Mouse (Mus musculus) forebrain, embryonic 15.5 days (tissue): Measurements from ENCODE around the gene Elmo2. TPM values are rescaled to one million over a fixed set of nuclear protein-coding genes. Genes with fewer than 3 reads are reported as not detected.

Source experiments
- ATAC-seq: fragments of 200-750 bp; cut with Nextera tagmentation; replicated peaks from 2 replicates; pipeline ENCODE4 v1.8.0; 2017; ENCODE audit warnings: mild to moderate bottlenecking, moderate TSS enrichment, moderate library complexity
- H3K27ac ChIP-seq: fragments of 300-500 bp; sonication (generic); replicated peaks from 2 replicates; pipeline ENCODE4 v1.5.1; 2015; ENCODE audit warnings: mild to moderate bottlenecking, inconsistent platforms
- H3K27me3 ChIP-seq: fragments of 300-500 bp; sonication (generic); 2 replicates; pipeline ENCODE4 v1.6.1; 2015; ENCODE audit warnings: inconsistent platforms
- H3K36me3 ChIP-seq: fragments of 300-500 bp; sonication (generic); 2 replicates; pipeline ENCODE4 v1.6.1; 2015; ENCODE audit warnings: mild to moderate bottlenecking, inconsistent platforms
- H3K4me1 ChIP-seq: fragments of 300-500 bp; sonication (generic); 2 replicates; pipeline ENCODE4 v1.6.1; 2015; ENCODE audit warnings: inconsistent platforms
- H3K4me2 ChIP-seq: fragments of 300-500 bp; sonication (generic); replicated peaks from 2 replicates; pipeline ENCODE4 v1.6.1; 2015; ENCODE audit warnings: mild to moderate bottlenecking, inconsistent platforms
- H3K4me3 ChIP-seq: fragments of 300-500 bp; sonication (generic); 2 replicates; pipeline ENCODE4 v1.5.1; 2015; ENCODE audit warnings: mild to moderate bottlenecking, inconsistent platforms
- H3K9ac ChIP-seq: fragments of 300-500 bp; sonication (generic); replicated peaks from 2 replicates; pipeline ENCODE4 v1.6.1; 2015; ENCODE audit warnings: mild to moderate bottlenecking, inconsistent platforms
- H3K9me3 ChIP-seq: fragments of 300-500 bp; sonication (generic); 2 replicates; pipeline ENCODE4 v1.6.1; 2016; ENCODE audit warnings: inconsistent platforms
- WGBS: fragments of 180-500 bp; shearing (Covaris S2); methylation state at CpG from one replicate; pipeline ENCODE4 v1.1.7; 2015; ENCODE audit warnings: mixed read lengths; 5-methylcytosine and 5-hydroxymethylcytosine counted together
- polyA plus RNA-seq: library from polyadenylated mRNA; unstranded; fragments of >200 nt; fragmentation: Nextera tagmentation; extraction: Ambion mirVana; gene quantifications from 2 replicates; pipeline ENCODE4 v1.2.1, GENCODE M21; 2015

Elmo2 gene
- polyA plus RNA-seq, 1 experiment from 2014 or later, result 101 TPM

DNA sequence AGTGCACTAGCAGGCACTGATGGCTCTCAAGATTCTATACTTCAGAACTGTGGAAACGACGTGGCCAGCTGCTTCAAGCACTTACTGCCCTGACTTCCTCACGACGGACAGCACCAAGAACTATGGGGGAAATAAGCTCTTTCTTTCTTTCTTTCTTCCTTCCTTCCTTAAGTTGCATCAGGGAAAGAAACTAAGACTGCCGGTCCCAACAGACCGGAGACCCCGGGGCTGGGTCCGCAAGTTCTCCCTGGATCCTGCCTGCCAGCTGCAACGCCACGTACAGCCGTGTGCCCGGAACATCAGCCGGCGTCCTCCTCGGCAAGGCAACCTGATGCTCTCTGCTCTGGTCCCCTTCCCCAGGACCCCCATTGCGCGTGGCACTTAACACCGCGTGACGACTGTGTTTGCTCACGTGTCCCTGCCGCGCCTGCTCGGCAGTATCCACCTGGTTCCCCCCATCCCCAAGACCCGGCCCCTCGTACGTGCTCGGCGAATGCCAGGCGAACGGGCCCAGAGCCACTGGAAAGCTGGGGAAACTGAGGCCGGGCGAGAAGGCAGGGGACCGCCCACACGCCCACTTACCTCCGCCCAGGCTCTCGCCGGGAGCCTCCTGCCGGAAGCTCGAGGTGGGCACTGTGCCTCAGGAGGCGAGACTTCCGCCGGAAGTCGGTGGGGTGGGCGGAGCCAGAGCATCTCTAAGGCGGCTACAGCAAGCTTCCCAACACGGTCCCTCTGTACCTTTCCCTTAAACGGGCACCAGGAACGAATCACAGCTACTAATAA lies 38.9 kb downstream of the Elmo2 start, which contains the start of gene Slc35c2:
Gene Slc35c2, minus strand, starts transcription at position 668 of the 783 bp plus-strand sequence.
- Histone ChIP-seq H3K36me3 (peaks cover 23% of the 10 kb centered on the region), H3K4me1 (peaks cover 44% of the 10 kb centered on the region), H3K27ac (peak within 1 kb of the TSS; percentile 98), H3K9ac (peak within 1 kb of the TSS; percentile 63), H3K4me2 (peak within 1 kb of the TSS; percentile 92), H3K27me3 (no peaks in the 10 kb centered on the region), H3K4me3 (peak within 1 kb of the TSS; percentile 79), H3K9me3 (no peaks in the 10 kb centered on the region)
- WGBS, result under 1% methylated on average over 49 of the region's 49 CpGs
- ATAC-seq, result peak; percentile 93

DNA sequence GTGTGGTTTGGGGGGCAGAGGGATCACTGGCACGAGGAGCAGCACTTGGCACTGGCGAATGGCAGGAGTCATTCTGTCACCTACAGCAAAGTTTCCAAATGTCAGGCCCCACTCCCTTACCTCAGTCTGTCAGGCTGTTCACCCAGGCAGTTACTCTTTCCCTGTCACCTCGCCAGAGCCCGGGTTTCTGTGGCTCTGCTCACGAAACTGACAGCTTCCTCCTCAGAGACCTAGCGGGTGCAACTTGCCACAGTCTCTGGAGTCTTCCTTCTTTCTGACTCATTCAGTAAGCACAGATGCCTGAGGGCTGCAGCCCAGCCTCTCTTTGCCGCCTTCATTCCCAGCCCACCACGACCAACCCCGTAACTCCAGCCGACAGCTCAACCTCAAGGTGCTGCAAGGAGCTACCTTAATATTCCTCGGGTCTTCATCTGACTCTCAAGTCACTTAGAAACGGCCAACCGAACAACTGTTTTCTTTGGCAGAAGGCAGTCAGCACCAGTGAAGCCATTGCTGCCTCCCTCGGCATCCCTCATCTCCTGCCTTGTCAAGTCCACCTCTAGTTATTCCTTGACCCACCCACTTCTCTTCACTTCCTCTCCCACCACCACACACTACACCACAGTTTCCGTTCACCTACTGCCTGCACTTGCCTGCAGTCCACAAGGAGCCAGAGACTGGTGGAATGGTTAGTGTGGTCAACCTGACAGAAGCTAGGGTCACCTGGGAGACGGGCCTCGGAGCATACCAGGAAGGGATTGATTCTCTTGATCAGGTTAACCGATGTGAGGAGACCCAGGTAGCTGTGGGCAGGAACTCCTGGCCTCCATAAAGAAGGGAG lies 39.7 kb downstream of the Elmo2 start:
- Histone ChIP-seq H3K4me1 (peaks cover 52% of the 10 kb centered on the region), H3K9ac (peak overlapping the region; percentile 63), H3K27me3 (no peaks in the 10 kb centered on the region), H3K36me3 (peaks cover 17% of the 10 kb centered on the region), H3K9me3 (no peaks in the 10 kb centered on the region), H3K27ac (no peak overlapping the region), H3K4me2 (peak overlapping the region; percentile 92), H3K4me3 (peak overlapping the region; percentile 79)
- whole genome bisulfite sequencing, result 71% methylated on average over 18 of the region's 18 CpGs
- ATAC-seq, result no peak

DNA sequence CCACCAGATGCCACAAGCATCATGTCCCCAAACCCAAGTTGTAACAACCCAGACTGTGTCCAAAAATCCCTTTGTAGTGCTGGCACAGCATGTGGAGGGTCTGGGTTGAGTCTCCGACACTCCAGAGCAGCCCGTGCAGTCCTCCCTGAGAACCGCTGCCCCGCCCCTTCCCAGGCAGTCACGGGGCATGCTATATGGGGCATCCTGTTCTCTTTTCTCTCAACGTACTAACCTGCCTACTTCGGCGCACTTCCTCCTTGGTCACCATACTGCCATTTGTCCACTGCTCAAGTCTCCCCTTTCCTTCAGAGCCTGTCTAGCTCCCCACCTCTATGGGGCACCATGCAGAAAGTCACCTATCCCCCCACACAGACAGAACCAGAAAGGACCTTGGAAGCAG lies 40.7 kb downstream of the Elmo2 start:
- Histone ChIP-seq H3K27me3 (no peaks in the 10 kb centered on the region), H3K4me3 (no peak overlapping the region), H3K9ac (no peak overlapping the region), H3K36me3 (peaks cover 12% of the 10 kb centered on the region; the same call in 1 of the 2 replicates), H3K9me3 (no peaks in the 10 kb centered on the region), H3K27ac (no peak overlapping the region), H3K4me1 (peaks cover 54% of the 10 kb centered on the region), H3K4me2 (no peak overlapping the region)
- ATAC-seq, result no peak
- WGBS, result 85% methylated on average over 8 of the region's 8 CpGs

DNA sequence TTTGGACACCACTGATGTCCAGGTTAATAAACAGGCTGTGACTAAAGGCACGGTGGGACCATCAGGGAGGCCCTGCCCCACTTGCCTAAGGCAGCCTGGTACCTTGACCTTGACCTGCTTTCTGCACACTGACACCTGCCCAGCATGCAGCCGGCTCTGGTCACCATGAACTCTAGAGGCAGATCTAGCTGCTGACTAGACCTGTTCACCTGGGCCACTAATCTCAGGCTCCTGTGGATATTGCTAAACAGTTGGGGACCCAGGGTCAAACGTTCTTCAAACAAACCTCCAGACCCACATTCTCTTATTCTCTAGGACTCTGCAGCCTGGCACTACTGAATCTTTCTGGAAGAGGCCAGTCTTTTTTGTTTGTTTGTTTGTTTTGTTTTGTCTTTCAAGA lies 41.2 kb downstream of the Elmo2 start:
- peaks cover 51% of the 10 kb centered on the region for H3K4me1 ChIP-seq
- H3K36me3 ChIP-seq, result peaks cover 6% of the 10 kb centered on the region; the same call in 1 of the 2 replicates
- H3K4me2 ChIP-seq, result no peak overlapping the region
- no peaks in the 10 kb centered on the region for H3K9me3 ChIP-seq
- H3K9ac ChIP-seq, result no peak overlapping the region
- no peak overlapping the region for H3K27ac ChIP-seq
- H3K27me3 ChIP-seq, result no peaks in the 10 kb centered on the region
- ATAC-seq, result no peak
- WGBS, result 84% methylated on average over 3 of the region's 3 CpGs
- no peak overlapping the region for H3K4me3 ChIP-seq

DNA sequence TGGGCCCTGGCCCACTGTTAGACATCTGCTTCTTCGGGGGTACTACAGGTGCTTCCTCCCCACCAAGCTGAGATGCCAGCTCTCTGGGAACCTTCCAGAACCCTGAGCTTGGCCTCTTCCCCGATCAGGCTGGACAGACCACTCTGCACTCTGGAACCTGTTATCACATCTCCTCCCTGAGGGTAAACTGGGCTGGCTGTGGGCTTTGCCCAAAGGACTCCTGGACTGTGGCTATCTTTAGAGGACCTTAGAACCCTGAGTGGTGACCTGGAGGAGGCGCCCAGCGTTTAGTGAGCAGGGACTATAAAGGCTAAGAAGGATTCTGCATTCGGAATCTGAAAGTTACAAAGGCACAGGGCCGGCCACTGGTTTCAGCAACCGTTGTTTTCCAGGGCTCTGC lies 41.9 kb downstream of the Elmo2 start:
- Histone ChIP-seq H3K9me3 (no peaks in the 10 kb centered on the region), H3K9ac (no peak overlapping the region), H3K36me3 (no peaks in the 10 kb centered on the region), H3K4me1 (peaks cover 45% of the 10 kb centered on the region), H3K27ac (no peak overlapping the region), H3K27me3 (no peaks in the 10 kb centered on the region), H3K4me3 (no peak overlapping the region), H3K4me2 (no peak overlapping the region)
- no peak for ATAC-seq
- WGBS, result 95% methylated on average over 7 of the region's 7 CpGs

DNA sequence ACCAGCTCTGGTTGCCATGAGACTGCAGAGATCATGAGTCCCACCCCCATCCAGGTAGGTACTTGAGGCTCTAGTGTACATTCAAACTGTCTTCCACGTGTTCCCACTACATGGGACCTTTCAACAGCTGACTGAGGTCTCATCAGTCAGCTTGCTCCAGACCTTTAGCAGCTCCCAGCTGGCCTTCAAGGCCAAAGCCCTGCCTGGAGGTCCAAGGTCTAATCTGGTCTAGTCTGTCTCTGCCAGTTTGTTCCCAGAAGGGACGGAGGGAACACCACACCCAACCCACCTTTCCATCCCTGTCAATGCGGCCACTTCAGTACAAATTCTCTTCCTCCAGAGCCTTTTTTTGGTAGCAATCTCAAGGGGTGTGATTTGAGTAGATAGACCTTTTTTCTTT lies 42.6 kb downstream of the Elmo2 start:
- 92% methylated on average over 3 of the region's 3 CpGs for WGBS
- ATAC-seq, result no peak
- H3K27ac ChIP-seq, result no peak overlapping the region
- peaks cover 38% of the 10 kb centered on the region for H3K4me1 ChIP-seq
- no peaks in the 10 kb centered on the region for H3K36me3 ChIP-seq
- no peaks in the 10 kb centered on the region for H3K27me3 ChIP-seq
- H3K9me3 ChIP-seq, result no peaks in the 10 kb centered on the region
- no peak overlapping the region for H3K4me2 ChIP-seq
- no peak overlapping the region for H3K4me3 ChIP-seq
- H3K9ac ChIP-seq, result no peak overlapping the region

DNA sequence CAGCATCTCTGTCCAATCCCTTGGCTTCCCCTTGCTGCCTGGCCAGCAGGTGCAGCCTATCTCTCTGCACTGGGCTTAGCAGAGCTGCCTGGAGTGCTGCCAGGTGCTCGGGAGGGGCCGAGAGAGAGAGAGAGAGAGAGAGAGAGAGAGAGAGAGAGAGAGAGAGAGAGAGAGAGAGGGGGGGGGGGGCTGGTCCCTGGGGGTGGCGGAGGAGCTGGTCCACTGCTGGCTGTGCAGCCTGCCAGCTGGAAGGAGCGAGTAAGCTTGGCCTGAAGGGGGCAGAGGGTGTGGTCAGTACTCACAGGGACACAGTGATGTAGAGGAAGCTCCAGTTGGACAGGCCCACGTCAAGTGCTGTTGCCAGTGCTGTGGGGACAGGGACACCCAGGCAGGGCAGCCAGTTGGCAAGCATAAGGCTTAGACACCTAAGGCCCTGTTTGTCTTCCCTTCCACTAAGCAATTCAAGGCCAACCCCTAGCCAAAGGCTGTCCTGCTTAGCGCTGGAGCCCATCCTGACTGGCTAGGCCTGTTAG lies 44.4 kb downstream of the Elmo2 start:
- Histone ChIP-seq H3K9ac (no peak overlapping the region), H3K4me2 (no peak overlapping the region), H3K36me3 (no peaks in the 10 kb centered on the region), H3K27me3 (no peaks in the 10 kb centered on the region), H3K4me3 (no peak overlapping the region), H3K9me3 (no peaks in the 10 kb centered on the region), H3K27ac (no peak overlapping the region), H3K4me1 (peaks cover 25% of the 10 kb centered on the region)
- no peak for ATAC-seq
- 31% methylated on average over 6 of the region's 6 CpGs for WGBS

DNA sequence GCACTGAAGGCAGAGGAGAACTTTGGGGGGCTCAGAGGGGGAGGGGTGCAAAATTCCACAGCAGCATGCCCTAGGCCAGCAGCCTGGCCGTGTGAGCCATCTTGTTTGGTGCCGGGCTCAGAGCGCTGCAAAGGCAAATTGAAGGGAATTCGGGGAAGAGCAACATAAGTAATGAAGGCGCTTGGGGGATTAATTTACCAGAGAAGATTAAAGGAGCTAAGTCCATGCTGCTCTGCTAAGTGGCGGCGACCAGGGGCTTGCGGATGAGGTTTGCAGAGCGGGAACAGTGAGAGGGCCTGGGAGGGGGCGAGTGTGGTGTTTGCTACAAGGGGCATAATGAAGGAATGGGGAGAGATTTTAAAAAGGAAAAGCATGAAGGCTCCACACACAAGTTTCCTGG lies 46.9 kb downstream of the Elmo2 start:
- H3K4me2 ChIP-seq, result no peak overlapping the region
- peaks cover 32% of the 10 kb centered on the region for H3K4me1 ChIP-seq
- WGBS, result 24% methylated on average over 10 of the region's 10 CpGs
- no peak overlapping the region for H3K4me3 ChIP-seq
- no peak for ATAC-seq
- H3K9ac ChIP-seq, result no peak overlapping the region
- no peaks in the 10 kb centered on the region for H3K36me3 ChIP-seq
- H3K9me3 ChIP-seq, result no peaks in the 10 kb centered on the region
- no peaks in the 10 kb centered on the region for H3K27me3 ChIP-seq
- no peak overlapping the region for H3K27ac ChIP-seq

DNA sequence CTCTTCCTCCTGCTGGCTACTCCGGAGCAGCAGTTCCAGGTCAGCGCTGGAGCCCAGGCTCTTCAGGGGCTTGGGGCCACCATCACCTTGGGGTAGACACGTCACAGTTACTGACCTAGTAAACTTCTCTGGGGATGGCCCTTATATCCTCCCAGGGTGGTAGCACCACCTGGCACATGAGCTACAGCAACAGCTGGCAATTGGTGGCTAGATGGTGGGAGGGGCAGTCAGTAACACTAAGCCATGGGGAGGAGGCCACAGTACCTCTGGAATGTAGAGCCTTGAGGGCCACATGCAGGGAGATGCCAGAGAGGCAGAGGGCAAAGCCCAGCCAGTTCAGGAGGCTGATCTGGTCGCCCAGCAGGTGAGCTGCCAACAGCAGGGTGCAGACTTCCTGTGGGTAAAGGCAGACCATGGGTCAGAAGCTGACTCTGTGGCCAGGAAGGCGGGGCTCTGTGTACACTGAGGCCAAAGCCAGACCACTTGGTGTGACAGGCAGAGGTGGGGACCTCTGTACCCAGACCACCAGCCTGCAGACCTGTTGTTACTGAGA lies 49.0 kb downstream of the Elmo2 start:
- H3K4me1 ChIP-seq, result peaks cover 40% of the 10 kb centered on the region
- H3K9me3 ChIP-seq, result no peaks in the 10 kb centered on the region
- no peaks in the 10 kb centered on the region for H3K27me3 ChIP-seq
- no peak overlapping the region for H3K9ac ChIP-seq
- 87% methylated on average over 5 of the region's 5 CpGs for WGBS
- no peaks in the 10 kb centered on the region for H3K36me3 ChIP-seq
- no peak overlapping the region for H3K4me2 ChIP-seq
- no peak overlapping the region for H3K4me3 ChIP-seq
- no peak for ATAC-seq
- H3K27ac ChIP-seq, result no peak overlapping the region

DNA sequence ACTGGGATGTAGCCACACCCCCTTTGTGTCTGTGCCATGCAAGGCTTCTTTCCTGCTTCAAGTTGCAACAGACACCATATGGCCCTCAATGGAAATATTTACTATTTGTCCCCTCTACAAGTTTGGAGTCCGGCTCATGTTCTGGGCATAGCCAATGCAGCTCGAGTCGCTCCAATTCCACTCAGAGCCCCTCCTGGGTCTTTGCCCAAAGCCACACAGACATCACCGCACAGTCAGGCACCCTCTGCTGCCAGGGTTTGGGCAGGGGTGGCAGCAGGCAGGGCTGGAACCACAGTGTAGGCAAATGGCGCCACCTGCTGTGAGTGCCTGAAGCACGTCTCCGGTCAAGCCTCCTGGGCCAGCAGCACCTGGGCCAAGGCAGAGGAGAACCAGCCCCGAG lies 50.5 kb downstream of the Elmo2 start:
- Histone ChIP-seq H3K9ac (no peak overlapping the region), H3K36me3 (no peaks in the 10 kb centered on the region), H3K4me2 (no peak overlapping the region), H3K4me1 (peaks cover 41% of the 10 kb centered on the region), H3K27me3 (no peaks in the 10 kb centered on the region), H3K9me3 (no peaks in the 10 kb centered on the region), H3K27ac (peak overlapping the region; percentile 76), H3K4me3 (no peak overlapping the region)
- ATAC-seq, result peak; percentile 90
- WGBS, result 10% methylated on average over 8 of the region's 8 CpGs

DNA sequence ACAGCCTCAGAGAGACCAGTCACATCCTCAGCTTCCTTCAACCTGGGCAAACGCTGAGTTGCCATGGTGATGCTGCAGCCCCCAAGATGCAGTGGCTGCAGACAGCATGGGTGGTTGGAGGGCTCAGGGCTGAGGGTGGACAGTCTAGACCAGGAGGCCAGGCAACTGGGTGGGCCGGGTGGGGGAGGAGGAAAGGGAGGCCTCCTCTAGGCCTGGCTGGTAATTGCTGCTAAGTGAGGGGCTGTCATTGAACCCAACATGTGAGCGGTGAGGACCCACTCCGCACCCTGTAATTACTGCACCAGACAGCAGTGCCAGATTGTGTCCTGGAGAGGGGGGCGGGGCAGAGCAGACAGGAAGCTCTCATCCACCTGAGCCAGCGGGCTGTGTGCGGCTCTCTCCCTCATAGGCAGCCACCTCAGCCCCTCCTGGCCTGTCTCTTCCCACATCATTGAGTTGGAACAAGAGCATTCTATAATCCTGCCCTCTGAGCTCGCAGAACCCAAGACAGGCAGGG lies 51.1 kb downstream of the Elmo2 start:
- no peaks in the 10 kb centered on the region for H3K9me3 ChIP-seq
- peak overlapping the region; percentile 76 for H3K27ac ChIP-seq
- WGBS, result 15% methylated on average over 8 of the region's 8 CpGs
- H3K4me1 ChIP-seq, result peaks cover 47% of the 10 kb centered on the region
- no peaks in the 10 kb centered on the region for H3K36me3 ChIP-seq
- H3K4me2 ChIP-seq, result no peak overlapping the region
- H3K4me3 ChIP-seq, result no peak overlapping the region
- H3K9ac ChIP-seq, result no peak overlapping the region
- no peaks in the 10 kb centered on the region for H3K27me3 ChIP-seq
- ATAC-seq, result peak; percentile 73

DNA sequence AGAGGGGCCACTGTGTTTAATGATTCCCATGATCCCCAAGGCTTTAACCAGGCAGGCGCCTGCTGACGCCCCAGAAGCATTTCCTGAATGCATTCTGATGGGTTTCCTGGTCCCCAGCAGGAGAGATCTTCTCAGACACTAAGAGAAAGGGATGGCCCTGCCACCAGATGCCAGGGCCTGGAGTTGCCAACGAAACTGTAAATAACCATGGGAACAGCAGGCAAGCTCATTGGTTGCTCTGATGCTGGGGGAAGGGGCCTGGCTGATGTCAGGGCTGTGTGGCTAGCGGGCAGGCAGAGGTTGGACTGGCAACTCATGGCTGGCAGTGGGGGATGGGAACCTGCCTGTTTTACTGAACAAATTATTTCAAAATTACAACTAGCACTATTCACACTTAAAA lies 52.7 kb downstream of the Elmo2 start:
- Histone ChIP-seq H3K9me3 (no peaks in the 10 kb centered on the region), H3K36me3 (no peaks in the 10 kb centered on the region), H3K4me2 (no peak overlapping the region), H3K9ac (no peak overlapping the region), H3K4me3 (no peak overlapping the region), H3K27ac (no peak overlapping the region; the same call in 1 of the 2 replicates), H3K27me3 (peaks cover 2% of the 10 kb centered on the region; the same call in 1 of the 2 replicates), H3K4me1 (peaks cover 47% of the 10 kb centered on the region)
- ATAC-seq, result no peak
- WGBS, result 45% methylated on average over 4 of the region's 4 CpGs
